Mouse (Mus musculus): ENCODE data around the gene Apbb1. TPM values are rescaled to one million over a fixed set of nuclear protein-coding genes. Genes with fewer than 3 reads are reported as not detected.
A peak's percentile ranks its signal among the peaks of the same experiment; 100 is the strongest.

Gene Apbb1
- total RNA-seq, 1 experiment: 19.9 TPM

DNA sequence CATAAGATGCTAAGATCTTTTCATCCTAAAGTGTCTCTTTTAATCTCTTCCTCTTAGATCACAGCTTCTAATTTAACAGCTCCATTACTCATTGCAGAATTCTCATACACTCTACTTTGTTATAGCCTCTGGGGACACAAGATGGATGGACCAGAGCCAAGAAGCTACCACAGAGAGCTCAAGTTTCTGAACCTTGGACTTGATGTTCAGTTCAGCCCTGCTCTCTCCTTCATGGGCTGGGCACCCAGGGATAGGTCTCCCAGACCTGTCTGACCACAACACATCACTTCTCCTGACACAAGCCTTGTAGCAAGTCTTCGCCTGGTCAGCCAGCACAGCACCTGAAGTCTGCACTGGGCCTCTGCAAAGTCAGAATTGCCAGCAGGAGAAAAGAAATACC is 32.9 kb upstream of the Apbb1 start:
- no peak for TF ChIP-seq CHD2 (IDR thresholded peaks at IDR 0.05; ENCODE audit: low read depth, low read length)
- no peak for TF ChIP-seq MAFK (IDR thresholded peaks at IDR 0.05; ENCODE audit: insufficient read depth, low read depth, low read length)
- no peak for TF ChIP-seq ZNF384 (IDR thresholded peaks at IDR 0.05; ENCODE audit: low read depth, low read length)
- TF ChIP-seq HCFC1 (IDR thresholded peaks at IDR 0.05; ENCODE audit: borderline replicate concordance, insufficient read depth, low read length): no peak
- no peak for TF ChIP-seq ZC3H11A (IDR thresholded peaks at IDR 0.05; ENCODE audit: borderline replicate concordance, low read depth, low read length)
- peaks cover 38% of the 10 kb centered on the region for H3K36me3 ChIP-seq (ENCODE audit: control insufficient read depth, insufficient read depth, low read length, poor library complexity, severe bottlenecking)

DNA sequence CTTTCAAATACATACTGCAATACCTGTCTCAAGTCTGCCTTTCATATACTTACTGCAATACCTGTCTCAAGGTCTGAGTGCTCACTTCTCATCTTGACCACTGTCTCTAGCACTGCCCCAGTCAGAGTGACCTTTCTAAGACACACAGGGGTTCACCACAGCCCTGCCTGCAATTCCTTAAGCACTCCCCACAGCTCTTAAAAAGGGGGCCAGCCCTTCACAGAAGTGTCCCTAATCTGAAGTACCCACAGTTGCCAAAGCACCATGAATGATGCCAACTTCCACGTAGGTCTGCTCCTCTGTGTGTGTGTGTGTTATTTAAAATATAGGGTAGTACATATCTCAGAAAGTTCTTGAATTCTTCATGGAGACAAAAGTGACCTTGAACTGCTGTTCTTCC is 30.3 kb upstream of the Apbb1 start:
- in situ Hi-C loops (cut with MboI; ENCODE audit: low sequenced_read_pairs in 2 of 2, unreplicated experiment in 2 of 2): no loop called here
- no peak for DNase-seq (ENCODE audit: low read depth, low spot score)
- Histone ChIP-seq H3K4me1 (ENCODE audit: control insufficient read depth in 2 of 2, insufficient read depth in 2 of 2, low read length in 2 of 2, poor library complexity in 1 of 2) (no peaks in the 10 kb centered on the region), H3K4me3 (ENCODE audit: insufficient read depth in 1 of 2, low read depth in 1 of 2, low read length in 2 of 2, poor library complexity in 1 of 2, severe bottlenecking in 1 of 2) (no peak overlapping the region), H3K27ac (ENCODE audit: insufficient read depth, low read depth, low read length, poor library complexity, severe bottlenecking) (no peak overlapping the region), H3K9ac (ENCODE audit: insufficient read depth, low read depth, low read length, poor library complexity, severe bottlenecking) (no peak overlapping the region), H3K36me3 (ENCODE audit: control insufficient read depth, insufficient read depth, low read length, poor library complexity, severe bottlenecking) (peaks cover 12% of the 10 kb centered on the region; the same call in 1 of the 2 replicates), H3K9me3 (ENCODE audit: control insufficient read depth, insufficient read depth, low read depth, low read length) (no peaks in the 10 kb centered on the region)
- TF ChIP-seq ZNF384 (IDR thresholded peaks at IDR 0.05; ENCODE audit: low read depth, low read length): no peak
- no peak for TF ChIP-seq ZC3H11A (IDR thresholded peaks at IDR 0.05; ENCODE audit: borderline replicate concordance, low read depth, low read length)

More for the DNA sequence above, 32.9 kb upstream of the Apbb1 start:
- H3K27ac ChIP-seq (ENCODE audit: insufficient read depth, low read depth, low read length, poor library complexity, severe bottlenecking): no peak overlapping the region
- no peak overlapping the region for H3K9ac ChIP-seq (ENCODE audit: insufficient read depth, low read depth, low read length, poor library complexity, severe bottlenecking)
- H3K9me3 ChIP-seq (ENCODE audit: control insufficient read depth, insufficient read depth, low read depth, low read length): no peaks in the 10 kb centered on the region
- H3K4me1 ChIP-seq (ENCODE audit: control insufficient read depth in 2 of 2, insufficient read depth in 2 of 2, low read length in 2 of 2, poor library complexity in 1 of 2): no peaks in the 10 kb centered on the region
- in situ Hi-C loops (cut with MboI; ENCODE audit: low sequenced_read_pairs in 2 of 2, unreplicated experiment in 2 of 2): no loop called here
- no peak for DNase-seq (ENCODE audit: low read depth, low spot score)
- no peak overlapping the region for H3K4me3 ChIP-seq (ENCODE audit: insufficient read depth in 1 of 2, low read depth in 1 of 2, low read length in 2 of 2, poor library complexity in 1 of 2, severe bottlenecking in 1 of 2)

- no peak for DNase-seq (ENCODE audit: low read depth, low spot score)
- H3K9ac ChIP-seq (ENCODE audit: insufficient read depth, low read depth, low read length, poor library complexity, severe bottlenecking): no peak overlapping the region
- no peak overlapping the region for H3K27ac ChIP-seq (ENCODE audit: insufficient read depth, low read depth, low read length, poor library complexity, severe bottlenecking)
- in situ Hi-C loops (cut with MboI; ENCODE audit: low sequenced_read_pairs in 2 of 2, unreplicated experiment in 2 of 2): no loop called here
- no peak overlapping the region for H3K4me3 ChIP-seq (ENCODE audit: insufficient read depth in 1 of 2, low read depth in 1 of 2, low read length in 2 of 2, poor library complexity in 1 of 2, severe bottlenecking in 1 of 2)
- no peaks in the 10 kb centered on the region for H3K4me1 ChIP-seq (ENCODE audit: control insufficient read depth in 2 of 2, insufficient read depth in 2 of 2, low read length in 2 of 2, poor library complexity in 1 of 2)
- no peak for TF ChIP-seq ZC3H11A (IDR thresholded peaks at IDR 0.05; ENCODE audit: borderline replicate concordance, low read depth, low read length)
- no peak for TF ChIP-seq MAFK (IDR thresholded peaks at IDR 0.05; ENCODE audit: insufficient read depth, low read depth, low read length)
- no peak for TF ChIP-seq ZNF384 (IDR thresholded peaks at IDR 0.05; ENCODE audit: low read depth, low read length)
- TF ChIP-seq HCFC1 (IDR thresholded peaks at IDR 0.05; ENCODE audit: borderline replicate concordance, insufficient read depth, low read length): no peak
- no peak for TF ChIP-seq CHD2 (IDR thresholded peaks at IDR 0.05; ENCODE audit: low read depth, low read length)
- no peaks in the 10 kb centered on the region for H3K9me3 ChIP-seq (ENCODE audit: control insufficient read depth, insufficient read depth, low read depth, low read length)
- H3K36me3 ChIP-seq (ENCODE audit: control insufficient read depth, insufficient read depth, low read length, poor library complexity, severe bottlenecking): peaks cover 10% of the 10 kb centered on the region; the same call in 1 of the 2 replicates
Measured at GRCm38 (mm10) chr7:105608467-105608866, 27.0 kb upstream of the Apbb1 start.

DNA sequence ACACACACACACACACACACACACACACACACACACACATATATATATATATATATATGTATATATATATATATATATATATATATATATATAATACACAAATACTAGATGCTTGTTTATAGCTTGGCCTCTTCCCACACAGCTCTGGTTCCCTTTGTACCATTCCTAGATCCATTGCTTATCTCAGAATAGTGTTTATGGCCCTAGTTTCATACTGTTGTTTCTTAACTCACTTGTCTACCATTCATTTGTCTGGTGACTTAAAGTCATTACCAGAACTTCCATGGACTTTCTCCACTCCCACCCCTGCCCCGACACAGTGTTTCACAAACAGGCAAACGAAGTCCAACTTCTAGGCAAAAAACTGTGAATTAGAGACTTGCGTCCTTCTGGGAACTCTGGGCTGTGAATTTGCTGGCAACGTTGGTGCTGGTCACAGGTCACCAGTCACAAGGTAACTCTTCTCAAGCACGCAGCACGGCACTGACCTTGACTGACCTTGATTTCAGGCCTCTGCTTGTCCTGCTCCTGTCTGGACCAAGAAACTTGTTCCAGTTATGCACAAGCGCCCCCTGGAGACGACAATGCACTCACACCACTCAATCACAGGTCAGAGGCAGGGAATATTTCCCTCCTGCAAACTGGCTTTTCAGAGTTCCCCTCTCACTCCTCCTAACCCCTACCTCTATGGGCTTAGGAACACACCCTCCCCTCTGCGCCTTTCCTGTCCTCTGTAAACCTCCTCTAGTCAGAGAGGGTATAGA is 21.6 kb upstream of the Apbb1 start:
- in situ Hi-C loops (cut with MboI; ENCODE audit: low sequenced_read_pairs in 2 of 2, unreplicated experiment in 2 of 2): no loop called here
- no peak overlapping the region for H3K27ac ChIP-seq (ENCODE audit: insufficient read depth, low read depth, low read length, poor library complexity, severe bottlenecking)
- no peak overlapping the region for H3K4me3 ChIP-seq (ENCODE audit: insufficient read depth in 1 of 2, low read depth in 1 of 2, low read length in 2 of 2, poor library complexity in 1 of 2, severe bottlenecking in 1 of 2)
- peak; percentile 65 for DNase-seq (ENCODE audit: low read depth, low spot score)
- no peaks in the 10 kb centered on the region for H3K36me3 ChIP-seq (ENCODE audit: control insufficient read depth, insufficient read depth, low read length, poor library complexity, severe bottlenecking)
- peaks cover 0 to 2% of the 10 kb centered on the region in 2 experiments; a peak in 1 of 4 replicates for H3K4me1 ChIP-seq (ENCODE audit: control insufficient read depth in 2 of 2, insufficient read depth in 2 of 2, low read length in 2 of 2, poor library complexity in 1 of 2)
- no peaks in the 10 kb centered on the region for H3K9me3 ChIP-seq (ENCODE audit: control insufficient read depth, insufficient read depth, low read depth, low read length)
- H3K9ac ChIP-seq (ENCODE audit: insufficient read depth, low read depth, low read length, poor library complexity, severe bottlenecking): no peak overlapping the region
- TF ChIP-seq HCFC1 (IDR thresholded peaks at IDR 0.05; ENCODE audit: borderline replicate concordance, insufficient read depth, low read length): no peak
- TF ChIP-seq ZNF384 (IDR thresholded peaks at IDR 0.05; ENCODE audit: low read depth, low read length): no peak
- TF ChIP-seq MAFK (IDR thresholded peaks at IDR 0.05; ENCODE audit: insufficient read depth, low read depth, low read length): no peak
- no peak for TF ChIP-seq ZC3H11A (IDR thresholded peaks at IDR 0.05; ENCODE audit: borderline replicate concordance, low read depth, low read length)
- no peak for TF ChIP-seq CHD2 (IDR thresholded peaks at IDR 0.05; ENCODE audit: low read depth, low read length)
